Mouse (Mus musculus): Measurements from ENCODE around the gene Cacng6.
"Not testable (repeated sequence)": the region's sequence is repeated elsewhere in the genome, so short reads cannot be mapped to it uniquely, and the experiment has no call there.

The Cacng6 gene

DNA sequence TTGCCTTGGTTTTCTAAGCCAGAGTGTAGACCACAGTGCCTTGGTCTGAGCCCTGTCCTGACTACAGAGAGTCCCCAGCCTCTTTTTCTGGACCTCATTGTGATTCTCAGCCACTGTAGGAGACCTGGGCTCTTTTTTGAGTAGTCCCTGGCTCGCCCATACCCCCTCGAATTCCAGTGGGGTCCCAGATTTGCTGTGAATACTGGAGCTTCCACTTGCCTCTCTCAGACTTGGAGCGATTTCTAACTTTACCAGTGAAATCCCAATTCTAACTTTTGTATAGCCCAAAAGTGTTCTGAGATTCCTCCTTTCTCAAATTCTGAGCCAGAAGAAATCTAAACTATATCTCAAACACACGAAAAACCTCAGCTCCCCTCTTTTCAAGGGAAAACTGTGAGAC lies at the start of gene Cacng6:
Gene Cacng6, plus strand, starts transcription at position 301 of the 400 bp plus-strand sequence.
- no peak for DNase-seq (ENCODE audit: low spot score in 2 of 2)

DNA sequence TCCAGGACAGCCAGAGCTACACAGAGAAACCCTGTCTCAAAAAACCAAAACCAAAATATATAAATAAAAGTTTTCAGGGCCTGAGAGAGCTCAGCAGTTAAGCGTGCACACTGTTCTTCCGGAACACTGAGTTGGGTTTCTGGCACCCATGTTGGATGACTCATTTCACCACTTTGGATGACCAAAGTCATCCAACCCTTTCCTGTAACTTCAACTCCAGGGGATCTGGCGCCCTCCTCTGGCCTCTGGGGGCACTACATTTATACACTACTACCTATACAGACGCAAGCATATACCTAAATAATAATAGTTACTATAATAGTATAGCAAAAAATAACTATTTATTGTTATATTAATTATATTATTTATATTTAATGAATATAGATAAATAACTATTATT lies 47.2 kb upstream of the Cacng6 start:
- DNase-seq (ENCODE audit: low spot score in 2 of 2) = peak in 1 of 2 experiments; percentile 56

DNA sequence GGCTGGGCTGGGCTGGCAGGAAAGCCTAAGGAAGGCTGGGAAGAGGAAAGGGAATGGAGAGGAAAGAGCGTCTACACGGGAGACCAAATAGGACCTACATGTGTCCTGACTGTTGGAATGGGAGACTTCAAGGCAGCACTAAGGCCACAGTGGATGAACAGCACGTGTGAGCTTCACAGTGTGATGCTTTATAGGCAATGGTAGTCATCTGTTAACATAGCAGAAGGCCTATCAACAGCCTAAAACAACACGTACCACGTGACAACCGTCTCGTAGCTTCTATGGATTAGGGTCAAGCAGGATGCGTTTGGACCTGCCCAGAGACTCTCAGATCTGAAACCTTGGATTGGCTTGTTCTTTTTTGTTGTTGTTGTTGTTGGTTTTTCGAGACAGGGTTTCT lies 41.9 kb upstream of the Cacng6 start:
- DNase-seq (ENCODE audit: low spot score in 2 of 2) = no peak

DNA sequence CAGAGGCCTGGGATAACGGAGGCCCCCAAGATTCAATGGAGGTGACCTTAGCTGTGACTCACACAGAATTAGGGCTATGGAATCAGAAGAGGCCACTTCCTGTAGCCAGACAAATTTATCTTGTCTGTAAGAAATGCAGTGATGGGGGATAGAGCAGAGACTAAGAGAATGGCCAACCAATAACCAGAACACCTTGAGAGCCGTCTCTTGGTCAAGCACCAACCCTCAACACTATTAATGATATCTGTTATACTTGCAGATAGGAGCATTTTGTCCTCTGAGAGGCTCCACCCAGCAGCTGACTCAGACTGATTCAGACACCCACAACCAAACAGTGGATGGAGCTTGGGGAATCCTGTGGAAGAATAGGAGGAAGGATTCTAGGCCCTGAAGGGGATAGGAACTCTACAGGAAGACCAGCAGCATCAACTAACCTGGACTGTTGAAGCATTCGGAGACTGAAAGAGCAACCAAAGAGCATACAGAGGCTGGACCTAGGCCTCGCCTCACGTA lies 39.1 kb upstream of the Cacng6 start:
- no peak for DNase-seq (ENCODE audit: low spot score in 2 of 2)

DNA sequence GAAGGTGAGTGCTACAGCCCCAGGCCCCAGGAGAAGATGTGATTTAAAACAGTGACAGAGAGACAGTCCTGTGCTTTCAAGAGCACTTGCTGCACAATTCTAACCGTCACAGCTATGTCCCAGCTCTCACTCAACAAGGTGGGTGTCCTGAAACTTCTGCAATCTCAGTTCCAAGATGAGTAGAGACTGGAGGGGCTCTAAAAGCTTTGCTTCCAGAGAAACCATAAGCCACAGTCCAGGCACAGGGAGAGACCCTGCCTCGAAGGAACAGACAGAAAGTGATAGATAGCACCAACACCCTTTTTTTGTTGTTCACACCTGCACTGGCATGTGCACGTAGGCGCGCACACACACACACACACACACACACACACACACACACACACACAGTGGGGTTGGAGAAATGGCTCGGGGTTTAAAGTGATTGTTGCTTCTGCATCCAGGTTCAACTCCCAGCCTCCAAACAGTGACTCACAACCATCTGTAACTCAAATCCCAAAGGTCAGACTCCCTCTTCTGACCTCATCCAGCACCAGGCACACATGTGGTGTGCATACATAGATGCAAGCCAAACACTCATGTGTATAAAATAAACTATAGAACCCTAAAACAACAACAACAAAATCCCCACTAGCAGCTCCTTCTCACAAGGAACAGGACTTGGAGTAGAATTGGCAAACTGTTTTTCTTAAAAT lies 37.8 kb upstream of the Cacng6 start:
- DNase-seq (ENCODE audit: low spot score in 2 of 2) = no peak

DNA sequence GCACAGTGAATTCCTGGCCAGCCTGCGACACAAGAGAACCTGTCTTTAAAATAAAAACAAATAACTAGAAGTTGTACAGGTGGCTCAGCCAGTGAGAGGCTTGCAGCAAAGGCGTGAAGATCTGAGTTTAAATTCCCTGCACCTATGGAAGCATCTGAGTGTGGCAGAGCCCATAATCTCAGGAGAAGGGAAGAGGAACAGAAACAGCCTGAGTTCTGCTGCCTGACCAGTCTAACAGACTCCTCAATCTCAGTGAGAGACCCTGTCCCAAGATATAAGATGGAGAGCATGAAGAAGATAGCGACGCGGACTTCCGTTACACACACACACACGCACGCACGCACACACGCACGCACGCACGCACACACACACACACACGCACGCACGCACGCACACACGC lies 36.2 kb upstream of the Cacng6 start:
- no peak for DNase-seq (ENCODE audit: low spot score in 2 of 2)

DNA sequence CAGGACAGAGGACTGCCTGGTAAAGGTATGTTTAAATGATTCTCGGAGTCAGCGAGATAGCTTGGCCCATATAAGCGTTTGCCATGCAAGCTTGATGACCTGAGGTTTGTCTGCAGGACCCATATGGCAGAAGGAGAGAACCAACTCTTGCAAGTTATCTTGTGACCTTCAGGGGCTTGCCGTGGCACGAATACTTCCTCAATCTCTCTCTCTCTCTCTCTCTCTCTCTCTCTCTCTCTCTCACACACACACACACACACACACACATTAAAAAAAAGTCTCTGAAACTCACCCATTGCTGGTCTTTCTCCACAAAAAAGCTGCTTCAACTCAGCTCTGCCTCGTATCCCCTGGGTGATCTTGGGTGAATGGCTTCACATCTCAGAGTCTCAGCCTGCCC lies 35.1 kb upstream of the Cacng6 start:
- DNase-seq (ENCODE audit: low spot score in 2 of 2) = no peak

DNA sequence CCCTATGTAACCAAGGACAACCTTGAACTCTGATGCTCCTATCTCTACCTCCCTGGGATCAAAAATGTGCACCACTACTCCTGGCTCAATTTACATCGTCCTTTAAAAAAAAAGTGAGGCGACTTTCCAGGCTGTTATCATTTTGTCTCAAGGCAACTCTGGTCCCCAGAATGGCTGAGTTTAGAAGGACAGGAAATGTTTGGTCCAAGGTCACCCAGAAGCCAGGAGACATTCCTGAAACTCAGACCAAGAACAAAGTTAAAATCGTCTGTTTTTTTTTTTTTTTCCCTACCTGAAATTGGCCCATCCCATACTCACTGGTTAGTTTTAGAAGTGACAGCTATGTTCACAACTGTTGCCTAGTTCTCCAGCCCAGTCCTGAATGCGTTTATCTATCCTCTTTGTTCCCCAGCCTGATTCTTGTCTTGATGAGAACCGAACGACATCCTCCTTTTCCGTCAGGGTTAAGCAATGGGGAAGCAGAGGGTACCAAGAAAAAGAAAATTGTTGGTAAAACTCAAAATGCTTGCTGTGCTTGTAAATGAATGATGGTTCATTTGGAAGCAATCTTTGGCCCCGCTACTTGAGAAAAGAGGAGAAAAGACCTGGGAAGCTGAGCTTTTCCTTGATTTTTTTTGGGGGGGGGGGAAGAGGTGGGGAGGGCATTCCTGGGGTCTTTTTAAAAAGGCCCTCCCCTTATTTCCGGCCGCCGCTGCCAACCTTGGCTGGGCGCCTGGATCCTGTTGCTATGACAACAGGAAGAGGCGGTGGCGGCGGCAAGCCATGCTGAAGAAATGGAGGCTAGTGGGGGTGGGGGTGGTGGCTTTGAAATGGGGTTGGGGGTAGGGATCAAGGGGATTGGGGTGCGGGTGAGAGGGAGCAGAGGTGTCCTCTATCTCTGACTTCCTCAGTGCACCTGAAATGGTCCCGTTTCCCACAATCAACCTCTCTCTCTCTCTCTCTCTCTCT lies 34.3 kb upstream of the Cacng6 start:
- DNase-seq (ENCODE audit: low spot score in 2 of 2) = peak; percentile 66 to 86

DNA sequence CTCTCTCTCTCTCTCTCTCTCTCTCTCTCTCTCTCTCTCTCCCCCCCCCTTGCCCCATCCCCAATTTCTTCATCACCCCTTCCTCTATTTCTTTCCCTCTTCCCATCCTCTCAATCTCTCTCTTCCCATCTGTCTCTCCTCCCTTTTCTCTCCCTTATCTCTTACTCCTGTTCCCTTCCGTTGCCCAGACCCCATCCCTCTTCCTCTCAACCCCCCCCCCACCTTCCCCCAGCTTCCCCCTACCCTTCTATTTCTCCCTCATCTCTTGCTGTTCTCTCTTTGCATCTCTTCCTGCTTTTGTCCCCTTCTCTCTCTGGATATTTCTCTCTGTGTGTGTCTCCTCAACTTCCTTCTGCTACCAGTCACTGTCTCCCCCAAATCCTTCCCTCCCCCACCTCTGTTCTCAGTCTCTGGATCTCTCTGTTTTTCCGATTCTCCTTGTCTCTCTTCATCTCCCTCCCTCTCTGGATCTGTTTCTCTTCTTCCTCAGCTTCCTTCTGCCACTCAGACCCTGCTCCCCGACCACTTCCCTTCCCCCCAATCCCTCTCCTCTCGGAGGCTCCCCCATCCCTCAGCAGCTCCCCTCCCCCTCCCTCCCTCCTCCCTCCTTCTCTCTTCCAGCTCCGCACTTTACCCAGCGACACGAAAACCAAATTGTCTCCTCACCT lies 33.4 kb upstream of the Cacng6 start, which contains the start of gene Cacng8:
Gene Cacng8, plus strand, starts transcription at position 271 of the 668 bp plus-strand sequence.
- DNase-seq (ENCODE audit: low spot score in 2 of 2) = peak in 1 of 2 experiments; percentile 17

DNA sequence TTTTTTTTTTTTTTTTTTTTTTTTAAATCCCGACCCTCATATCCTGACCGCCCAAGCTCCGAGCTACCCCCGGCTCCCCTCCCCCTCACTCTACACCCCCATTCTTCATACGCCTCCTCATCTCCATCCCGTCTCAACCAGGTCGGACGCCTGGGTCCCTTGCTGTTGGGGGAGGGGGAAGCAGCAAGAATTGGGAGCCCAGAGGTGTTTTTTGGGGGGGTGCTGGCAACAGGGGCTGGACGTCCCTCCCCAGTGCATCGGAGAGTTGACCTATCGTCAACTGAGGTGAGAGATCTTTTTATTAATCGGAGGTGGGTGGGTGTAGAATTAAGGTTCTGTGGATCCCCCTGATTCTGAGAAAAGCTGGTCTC lies 32.9 kb upstream of the Cacng6 start:
- no peak for DNase-seq (ENCODE audit: low spot score in 2 of 2)

DNA sequence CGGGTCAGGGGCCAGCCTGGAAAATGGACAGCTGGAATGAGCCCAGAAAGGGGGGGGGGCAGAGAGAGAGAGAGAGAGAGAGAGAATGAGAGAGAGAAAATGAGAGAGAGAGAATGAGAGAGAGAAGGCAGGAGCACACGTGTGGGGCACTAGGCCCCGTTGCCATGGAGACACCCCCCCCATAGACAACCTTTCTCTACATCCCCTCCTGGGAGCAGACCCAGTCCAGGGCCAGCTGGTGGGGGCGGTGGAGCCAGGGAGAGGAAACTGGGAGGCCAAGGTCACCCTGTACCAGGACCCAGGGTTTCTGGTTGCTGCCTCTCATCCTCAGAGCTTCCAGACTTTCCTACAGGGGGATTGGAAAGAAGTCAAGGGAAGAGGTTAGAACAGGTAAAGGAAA lies 32.2 kb upstream of the Cacng6 start:
- DNase-seq (ENCODE audit: low spot score in 2 of 2) = peak in 1 of 2 experiments; percentile 37

DNA sequence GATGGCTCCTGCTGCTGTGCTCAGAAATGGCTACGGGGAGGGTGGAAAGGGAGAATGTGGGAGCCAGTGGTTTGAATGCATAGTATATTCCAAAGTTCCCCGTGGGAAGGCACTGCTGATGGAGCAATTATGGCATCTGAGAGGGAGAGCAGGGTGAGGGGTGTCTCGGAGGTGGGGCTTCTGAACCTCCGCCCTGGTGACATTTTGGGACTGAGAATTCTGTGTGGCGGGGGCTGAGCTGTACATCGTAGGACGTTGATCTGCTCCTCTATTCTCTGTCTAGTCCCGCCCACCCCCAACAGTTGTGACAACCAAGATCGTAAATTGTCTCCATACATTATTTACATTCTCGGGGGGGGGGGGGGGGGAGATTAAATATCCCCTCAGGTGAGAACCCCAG lies 26.6 kb upstream of the Cacng6 start:
- no peak for DNase-seq (ENCODE audit: low spot score in 2 of 2)

DNA sequence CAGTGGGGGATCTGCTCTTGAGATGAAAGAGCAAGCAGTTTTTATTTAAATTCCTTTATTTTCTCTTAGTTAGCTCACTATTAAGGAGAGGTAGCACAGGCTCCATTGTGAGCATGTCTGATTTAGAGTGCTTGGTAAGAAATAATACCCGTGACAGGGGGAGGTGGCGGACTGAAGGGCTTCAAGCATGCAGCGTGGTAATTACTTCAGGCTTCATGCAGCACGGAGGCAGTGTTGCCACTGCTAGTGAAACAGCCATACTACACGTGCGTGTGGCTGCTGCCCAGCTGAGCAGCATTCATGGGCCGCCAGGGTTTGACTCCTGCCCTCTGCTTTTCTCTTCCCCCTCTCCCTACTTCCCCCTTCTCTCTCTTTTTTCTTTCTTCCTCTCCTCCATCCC lies 26.2 kb upstream of the Cacng6 start:
- DNase-seq (ENCODE audit: low spot score in 2 of 2) = no peak

DNA sequence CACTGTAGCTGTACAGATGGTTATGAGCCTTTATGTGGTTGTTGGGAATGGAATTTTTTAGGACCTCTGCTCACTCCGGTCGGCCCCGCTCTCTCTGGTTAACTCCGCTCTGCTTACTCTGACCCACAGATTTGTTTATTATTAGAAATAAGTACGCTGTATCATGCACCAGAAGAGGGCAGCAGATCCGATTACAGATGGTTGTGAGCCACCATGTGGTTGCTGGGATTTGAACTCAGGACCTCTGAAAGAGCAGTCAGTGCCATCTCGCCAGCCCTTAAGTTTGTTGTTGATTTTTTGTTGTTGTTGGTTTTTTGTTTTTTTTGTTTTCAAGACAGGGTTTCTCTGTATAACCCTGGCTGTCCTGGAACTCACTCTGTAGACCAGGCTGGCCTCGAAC lies 25.6 kb upstream of the Cacng6 start:
- DNase-seq (ENCODE audit: low spot score in 2 of 2) = not testable (repeated sequence)

DNA sequence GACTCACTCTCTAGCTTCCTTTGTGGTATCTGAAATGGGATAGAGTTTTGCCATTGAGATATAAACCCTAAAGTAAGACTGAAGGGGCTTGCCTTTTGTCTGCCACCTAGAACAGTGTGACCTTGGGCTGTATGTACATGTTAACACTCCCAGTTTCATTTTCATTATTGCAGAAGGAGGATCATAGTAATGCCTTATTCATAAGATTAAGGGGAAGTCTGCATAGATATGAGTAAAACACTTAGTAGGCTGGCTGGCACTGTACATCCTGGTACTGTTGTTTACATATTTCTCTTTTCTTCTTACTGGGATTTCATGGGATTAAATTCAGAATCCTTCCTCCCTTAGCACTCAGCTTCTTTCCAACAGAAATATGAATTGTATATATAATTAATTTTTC lies 24.1 kb upstream of the Cacng6 start:
- DNase-seq (ENCODE audit: low spot score in 2 of 2) = no peak

DNA sequence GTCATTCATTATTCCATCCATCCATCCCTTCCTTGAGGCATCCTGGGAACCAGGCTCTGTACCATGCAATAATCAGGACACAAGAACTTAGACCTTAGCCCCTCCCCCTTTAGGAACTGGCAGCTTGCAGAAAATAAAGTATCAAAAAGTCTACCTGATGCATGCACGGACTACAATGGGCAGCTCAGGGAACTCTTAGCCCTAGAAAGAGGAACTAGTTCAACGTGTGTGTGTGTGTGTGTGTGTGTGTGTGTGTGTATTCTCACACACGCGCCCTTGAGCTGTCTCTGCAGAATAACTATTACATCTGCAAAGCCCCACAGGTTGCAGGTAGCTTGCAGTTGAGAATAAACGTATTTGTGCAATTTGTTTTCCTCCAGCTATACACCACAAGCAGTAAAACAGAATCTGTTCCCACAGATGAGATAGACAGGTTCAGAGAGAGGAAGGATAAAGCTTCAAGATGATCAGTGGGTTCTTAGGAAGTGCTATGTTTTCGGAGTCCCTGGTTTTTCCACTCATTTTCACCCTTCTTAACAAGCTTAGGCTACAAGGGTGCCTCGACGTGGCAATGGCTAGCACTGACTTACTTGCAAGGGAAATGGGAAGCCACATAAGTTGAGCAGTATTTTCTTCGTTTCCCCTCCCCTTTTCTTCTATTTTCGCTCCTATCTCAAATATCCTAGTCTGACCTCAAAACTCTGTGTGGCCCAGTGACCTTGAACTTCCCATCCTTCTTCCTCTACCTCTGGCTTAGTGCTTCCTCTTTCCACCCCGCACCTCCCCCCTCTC lies 14.1 kb upstream of the Cacng6 start:
- no peak for DNase-seq (ENCODE audit: low spot score in 2 of 2)

DNA sequence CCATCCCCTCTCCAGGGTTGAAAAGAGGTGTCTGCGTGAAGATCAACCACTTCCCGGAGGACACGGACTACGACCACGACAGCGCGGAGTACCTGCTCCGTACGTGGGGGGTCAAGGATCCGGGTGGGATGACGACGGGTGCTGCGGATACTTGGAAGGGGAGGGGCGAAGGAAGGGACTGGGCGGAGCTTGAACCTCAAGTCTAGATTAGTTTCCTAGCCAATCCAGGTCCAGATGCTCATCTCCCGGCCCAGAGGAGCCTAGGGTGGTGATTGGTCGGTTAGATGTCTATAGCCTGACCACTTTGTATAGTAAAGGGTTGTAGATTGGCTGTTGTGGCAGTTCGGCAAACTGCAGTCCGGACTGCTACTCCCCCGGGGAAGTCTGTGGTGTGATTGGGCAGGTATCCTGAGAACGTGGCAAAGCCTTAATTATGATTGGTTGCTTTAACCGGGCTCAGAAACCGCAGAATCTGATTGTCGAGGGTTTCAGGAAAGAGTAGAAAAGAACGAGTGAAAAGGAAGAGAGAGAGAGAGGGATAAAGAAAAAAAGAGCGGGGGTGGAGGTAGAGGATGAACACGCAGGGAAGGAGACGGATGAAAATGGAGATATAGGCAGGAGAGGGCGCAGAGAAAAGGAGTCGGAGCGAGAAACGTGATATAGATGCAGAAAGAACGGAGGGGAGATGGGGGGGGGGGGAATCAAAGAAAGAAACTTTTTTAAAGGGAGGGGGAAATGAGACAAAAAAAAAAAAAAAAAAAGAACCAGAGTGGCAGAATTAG lies 12.6 kb upstream of the Cacng6 start:
- peak in 1 of 2 experiments; percentile 44 for DNase-seq (ENCODE audit: low spot score in 2 of 2)

DNA sequence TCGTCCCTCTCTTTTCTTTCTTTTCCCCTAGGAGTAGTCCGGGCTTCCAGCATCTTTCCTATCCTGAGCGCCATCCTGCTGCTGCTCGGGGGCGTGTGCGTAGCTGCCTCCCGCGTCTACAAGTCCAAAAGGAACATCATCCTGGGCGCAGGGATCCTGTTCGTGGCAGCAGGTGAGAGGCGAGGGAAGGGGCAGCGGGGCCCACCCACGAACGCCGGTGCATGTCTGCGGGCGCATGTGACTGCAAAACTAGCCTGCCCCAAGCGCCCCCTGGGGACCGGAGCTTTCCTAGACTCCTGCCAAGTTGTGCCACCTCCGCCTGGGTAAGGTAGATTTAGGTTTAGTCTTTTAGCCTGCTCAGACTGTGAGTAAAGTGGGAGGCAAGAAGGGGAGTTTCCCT lies 12.0 kb upstream of the Cacng6 start:
- DNase-seq (ENCODE audit: low spot score in 2 of 2) = peak in 1 of 2 experiments; percentile 35

DNA sequence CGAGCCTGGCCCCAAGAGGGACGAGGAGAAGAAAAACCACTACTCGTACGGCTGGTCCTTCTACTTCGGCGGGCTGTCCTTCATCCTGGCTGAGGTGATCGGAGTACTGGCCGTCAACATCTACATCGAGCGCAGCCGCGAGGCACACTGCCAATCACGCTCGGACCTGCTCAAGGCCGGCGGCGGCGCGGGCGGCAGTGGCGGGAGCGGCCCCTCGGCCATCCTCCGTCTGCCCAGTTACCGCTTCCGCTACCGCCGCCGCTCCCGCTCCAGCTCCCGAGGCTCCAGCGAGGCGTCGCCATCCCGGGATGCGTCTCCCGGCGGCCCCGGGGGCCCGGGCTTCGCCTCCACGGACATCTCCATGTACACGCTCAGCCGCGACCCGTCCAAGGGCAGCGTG lies 9.1 kb upstream of the Cacng6 start:
- peak in 1 of 2 experiments; percentile 55 for DNase-seq (ENCODE audit: low spot score in 2 of 2)

DNA sequence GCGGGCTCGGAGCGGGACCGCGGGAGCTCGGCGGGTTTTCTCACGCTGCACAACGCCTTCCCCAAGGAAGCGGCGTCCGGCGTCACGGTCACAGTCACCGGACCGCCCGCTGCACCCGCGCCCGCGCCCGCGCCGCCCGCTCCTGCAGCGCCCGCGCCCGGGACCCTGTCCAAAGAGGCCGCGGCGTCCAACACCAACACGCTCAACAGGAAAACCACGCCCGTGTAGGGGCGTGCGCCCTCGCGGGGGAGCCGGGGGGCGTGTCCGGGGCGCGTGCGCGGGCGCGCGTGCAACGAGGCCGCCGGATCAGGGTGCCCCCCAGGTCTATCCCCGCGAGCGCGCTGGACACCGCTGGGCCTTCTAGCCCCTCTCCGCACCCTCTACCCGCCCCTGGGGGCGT lies 8.6 kb upstream of the Cacng6 start:
- DNase-seq (ENCODE audit: low spot score in 2 of 2) = peak in 1 of 2 experiments; percentile 30

Measured in cerebellum, postnatal 4 days (tissue).